Mouse (Mus musculus) spleen, postnatal 10 days (tissue): ENCODE measurements around the gene Otop2.

Source experiments
- DNase-seq, 2 experiments: peaks; one replicate each; pipeline ENCODE4 v3.0.0; 2021 to 2022; ENCODE audit warnings: low spot score in 2 of 2

Gene Otop2

GRCm38 (mm10) chr11:115345515-115345914 lies 38.6 kb downstream of the Otop2 start:
- no peak for DNase-seq

- DNase-seq, result no peak
Measured at GRCm38 (mm10) chr11:115348681-115349248, 41.8 kb downstream of the Otop2 start.

GRCm38 (mm10) chr11:115349976-115350375 lies 43.0 kb downstream of the Otop2 start:
- DNase-seq, result no peak

GRCm38 (mm10) chr11:115353375-115353774 lies 46.4 kb downstream of the Otop2 start:
- DNase-seq, result no peak

- DNase-seq, result peak; percentile 39 to 73
Measured at GRCm38 (mm10) chr11:115354183-115354582, 47.2 kb downstream of the Otop2 start.

GRCm38 (mm10) chr11:115358468-115358867 lies 51.5 kb downstream of the Otop2 start:
- peak; percentile 50 to 78 for DNase-seq

GRCm38 (mm10) chr11:115359293-115359692 lies 52.3 kb downstream of the Otop2 start:
- DNase-seq, result no peak

GRCm38 (mm10) chr11:115359726-115360125 lies 52.8 kb downstream of the Otop2 start:
- DNase-seq, result no peak

- no peak for DNase-seq
Measured at GRCm38 (mm10) chr11:115364136-115364535, 57.2 kb downstream of the Otop2 start.

- DNase-seq, result no peak
Measured at GRCm38 (mm10) chr11:115366039-115366705, 59.2 kb downstream of the Otop2 start.

- DNase-seq, result no peak
Measured at GRCm38 (mm10) chr11:115366706-115367394, 59.9 kb downstream of the Otop2 start.

- peak; percentile 46 to 77 for DNase-seq
Measured at GRCm38 (mm10) chr11:115367395-115367944, 60.5 kb downstream of the Otop2 start, which contains the start of gene Hid1. TSS of gene Hid1 (minus strand) at chr11:115367756.

GRCm38 (mm10) chr11:115370368-115370767 lies 63.4 kb downstream of the Otop2 start:
- DNase-seq, result no peak

GRCm38 (mm10) chr11:115371354-115371753 lies 64.4 kb downstream of the Otop2 start:
- DNase-seq, result no peak

- no peak for DNase-seq
Measured at GRCm38 (mm10) chr11:115372015-115372414, 65.1 kb downstream of the Otop2 start.

GRCm38 (mm10) chr11:115372737-115373136 lies 65.8 kb downstream of the Otop2 start:
- DNase-seq, result no peak

GRCm38 (mm10) chr11:115373805-115374694 lies 67.1 kb downstream of the Otop2 start:
- peak in 1 of 2 experiments; percentile 37 for DNase-seq

GRCm38 (mm10) chr11:115374695-115375425 lies 67.9 kb downstream of the Otop2 start:
- DNase-seq, result no peak

- no peak for DNase-seq
Measured at GRCm38 (mm10) chr11:115376722-115377121, 69.8 kb downstream of the Otop2 start.

GRCm38 (mm10) chr11:115377254-115377653 lies 70.3 kb downstream of the Otop2 start:
- no peak for DNase-seq

- no peak for DNase-seq
Measured at GRCm38 (mm10) chr11:115377854-115378253, 70.9 kb downstream of the Otop2 start.
